Mouse (Mus musculus) hindbrain, postnatal 0 days (tissue): Measurements from ENCODE around the gene Mvb12b. TPM values are rescaled to one million over a fixed set of nuclear protein-coding genes. Genes with fewer than 3 reads are reported as not detected.
A peak's percentile ranks its signal among the peaks of the same experiment; 100 is the strongest.

Experiments used
- ATAC-seq: fragments of 200-750 bp; cut with Nextera tagmentation; 2 replicates; pipeline ENCODE4 v1.8.0; 2017; ENCODE audit warnings: mild to moderate bottlenecking, moderate TSS enrichment, moderate library complexity
- DNase-seq: peaks from one replicate; pipeline ENCODE4 v3.0.0-alpha.2; 2015; ENCODE audit warnings: low spot score
- H3K27ac ChIP-seq: fragments of 300-500 bp; sonication (generic); 2 replicates; pipeline ENCODE4 v1.5.1; 2014; ENCODE audit warnings: mild to moderate bottlenecking
- H3K27me3 ChIP-seq: fragments of 300-500 bp; sonication (generic); 2 replicates; pipeline ENCODE4 v1.6.1; 2014; ENCODE audit warnings: low read length, mixed read lengths; ENCODE audit not compliant: insufficient read depth
- H3K36me3 ChIP-seq: fragments of 300-500 bp; sonication (generic); 2 replicates; pipeline ENCODE4 v1.6.1; 2014; ENCODE audit warnings: low read length, mixed read lengths; ENCODE audit not compliant: insufficient read depth
- H3K4me1 ChIP-seq: fragments of 300-500 bp; sonication (generic); 2 replicates; pipeline ENCODE4 v1.6.1; 2014; ENCODE audit warnings: antibody characterized with exemption, low read length, mixed read lengths; ENCODE audit not compliant: insufficient read depth
- H3K4me2 ChIP-seq: fragments of 300-500 bp; sonication (generic); 2 replicates; pipeline ENCODE4 v1.6.1; 2014; ENCODE audit warnings: low read depth, mild to moderate bottlenecking, low read length, moderate library complexity, mixed read lengths
- H3K4me3 ChIP-seq: fragments of 300-500 bp; sonication (generic); 2 replicates; pipeline ENCODE4 v1.5.1; 2014; ENCODE audit warnings: low read length
- H3K9ac ChIP-seq: fragments of 300-500 bp; sonication (generic); replicated peaks from 2 replicates; pipeline ENCODE4 v1.6.1; 2014; ENCODE audit warnings: mild to moderate bottlenecking, low read length, moderate library complexity, mixed read lengths
- H3K9me3 ChIP-seq: fragments of 300-500 bp; sonication (generic); 2 replicates; pipeline ENCODE4 v1.6.1; 2016; ENCODE audit warnings: low read length, mixed read lengths
- CTCF ChIP-seq: IDR thresholded peaks from 2 replicates; pipeline ENCODE4 v1.5.1; 2016; ENCODE audit warnings: antibody characterized with exemption, control low read depth, low read depth
- WGBS: fragments of 180-500 bp; shearing (Covaris S2); extraction: QIAGEN DNeasy Blood & Tissue Kit; methylation state at CpG from one replicate; pipeline ENCODE4 v1.1.7; 2014; 5-methylcytosine and 5-hydroxymethylcytosine counted together
- polyA plus RNA-seq: library from polyadenylated mRNA; unstranded; fragments of >200 nt; fragmentation: Nextera tagmentation; extraction: Ambion mirVana; gene quantifications from 2 replicates; pipeline ENCODE4 v1.2.1, GENCODE M21; 2015
- total RNA-seq: library from RNA; depleted of rRNA; stranded (reverse); fragments of >200 nt; gene quantifications from 2 replicates; pipeline ENCODE4 v1.2.3, GENCODE M21; 2014

Gene Mvb12b
- total and polyA plus RNA-seq, 2 experiments from 2014 or later, result 64.1 to 134 TPM

DNA sequence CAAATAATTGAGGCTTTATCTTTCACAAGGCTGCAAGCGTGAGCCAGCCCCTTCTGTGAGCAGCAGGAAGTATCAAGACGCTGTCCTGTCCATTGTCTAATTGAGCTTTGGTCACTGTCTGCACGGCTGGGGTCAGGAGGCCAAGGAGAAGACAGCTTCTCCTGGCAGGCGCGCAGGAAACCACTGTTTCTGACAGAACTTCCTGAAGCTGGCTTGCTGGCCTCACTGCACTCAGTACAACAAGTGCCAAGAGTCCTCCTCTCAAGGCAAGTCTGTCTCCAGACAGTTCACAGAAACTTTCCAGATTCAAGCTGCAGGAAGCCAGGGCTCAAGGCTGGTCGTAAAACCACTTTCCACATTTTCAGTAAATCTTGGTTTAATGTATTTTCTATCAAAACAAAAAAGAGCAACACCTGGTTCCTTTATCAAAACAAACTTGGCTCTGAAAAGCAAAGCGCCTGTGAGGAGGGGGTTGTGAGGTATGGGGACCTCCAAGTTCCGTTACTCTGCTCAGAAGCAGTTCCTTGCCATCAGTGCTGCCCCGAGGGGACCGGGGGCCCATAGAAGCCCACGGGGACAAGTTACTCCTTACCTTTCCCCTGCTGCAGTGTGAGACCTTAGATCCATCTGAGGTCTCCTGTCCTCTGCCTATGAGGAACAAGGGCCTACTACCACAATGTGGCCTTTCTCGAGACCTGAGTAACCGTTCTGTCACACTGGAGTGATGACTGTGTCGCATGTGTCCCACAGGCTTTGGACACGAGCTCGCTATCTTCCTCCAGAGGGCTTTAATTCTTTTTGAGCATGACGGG, 17.2 kb downstream of the Mvb12b start:
- DNase-seq (peak; percentile 33), ATAC-seq (no peak)
- peaks cover 18% of the 10 kb centered on the region for H3K36me3 ChIP-seq
- no peak overlapping the region for H3K9ac ChIP-seq
- 59% methylated on average over 17 of the region's 17 CpGs for WGBS
- TF ChIP-seq CTCF, result no peak
- peaks cover 9% of the 10 kb centered on the region; the same call in 1 of the 2 replicates for H3K4me1 ChIP-seq
- H3K27me3 ChIP-seq, result no peaks in the 10 kb centered on the region
- no peak overlapping the region for H3K4me3 ChIP-seq
- peak overlapping the region; percentile 7; the same call in 1 of the 2 replicates for H3K27ac ChIP-seq
- no peak overlapping the region for H3K4me2 ChIP-seq
- H3K9me3 ChIP-seq, result no peaks in the 10 kb centered on the region

DNA sequence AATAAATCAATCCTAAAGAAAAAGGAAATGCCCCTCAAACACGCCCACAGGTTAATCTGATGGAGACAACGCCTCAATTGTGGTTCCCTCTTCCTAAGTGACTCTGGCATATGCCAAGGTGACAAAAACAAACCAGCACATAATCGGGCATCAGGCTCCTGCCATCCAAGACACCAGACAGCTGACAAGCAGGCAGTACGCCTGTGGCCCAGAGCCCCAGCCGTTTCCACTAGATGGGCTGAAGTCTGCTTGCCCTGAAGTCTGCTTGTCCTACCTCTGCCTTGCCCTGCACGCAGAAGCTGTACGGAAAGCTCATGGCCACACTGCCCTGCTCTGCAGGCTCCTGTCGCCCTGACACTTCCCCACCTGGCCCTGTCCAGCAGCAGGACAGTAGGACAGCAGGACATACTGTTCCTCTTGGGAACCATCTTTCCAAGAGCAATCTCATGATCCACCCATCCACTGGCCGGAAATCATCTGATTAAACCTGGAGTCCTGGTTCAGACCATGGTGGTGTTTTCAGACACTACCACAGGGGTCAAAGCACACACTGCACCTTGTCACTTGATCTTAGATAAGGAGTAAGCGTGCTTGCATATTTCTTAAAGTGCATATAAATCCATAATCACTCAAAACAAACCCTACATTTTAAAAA, 17.9 kb downstream of the Mvb12b start:
- Histone ChIP-seq H3K4me2 (no peak overlapping the region), H3K4me3 (no peak overlapping the region), H3K27ac (0 out of 2 replicates have a peak overlapping the region, but pooled peaks have one; percentile 7)

DNA sequence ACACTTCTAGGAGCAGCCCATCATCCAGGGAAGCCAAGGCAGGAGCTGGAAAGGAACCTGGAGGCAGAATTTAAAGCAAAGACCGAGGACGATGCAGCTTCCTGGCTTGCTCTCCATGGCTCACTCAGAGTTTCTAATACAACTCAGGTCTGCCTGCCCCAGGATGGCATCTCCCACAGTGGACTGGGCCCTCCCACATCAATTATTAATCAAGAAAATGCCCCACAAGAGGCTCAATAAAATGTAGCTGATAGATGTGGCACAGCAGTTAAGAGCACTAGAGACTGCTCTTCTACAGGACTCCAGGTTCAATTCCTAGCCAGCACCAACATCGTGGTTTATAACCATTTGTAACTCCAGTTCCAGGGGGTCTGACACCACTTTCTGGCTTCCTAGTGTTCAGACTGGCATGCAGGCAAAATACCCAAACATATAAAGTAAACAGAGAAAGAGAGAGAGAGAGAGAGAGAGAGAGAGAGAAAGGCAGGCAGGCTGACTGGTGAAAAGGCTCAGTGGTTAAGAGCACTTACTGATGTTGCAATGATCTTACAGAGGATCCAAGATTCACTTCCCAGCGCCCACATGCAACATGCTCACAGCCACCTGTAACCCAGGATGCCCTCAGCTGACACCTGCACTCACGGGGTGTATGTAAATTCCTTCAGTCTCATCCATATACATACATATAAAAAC, 18.6 kb downstream of the Mvb12b start:
- no peak overlapping the region for H3K4me3 ChIP-seq
- H3K27ac ChIP-seq, result no peak overlapping the region
- H3K4me1 ChIP-seq, result no peaks in the 10 kb centered on the region
- no peak overlapping the region for H3K4me2 ChIP-seq
- TF ChIP-seq CTCF, result no peak
- H3K27me3 ChIP-seq, result no peaks in the 10 kb centered on the region
- peaks cover 18% of the 10 kb centered on the region for H3K36me3 ChIP-seq
- H3K9ac ChIP-seq, result no peak overlapping the region
- H3K9me3 ChIP-seq, result no peaks in the 10 kb centered on the region
- ATAC-seq (no peak), DNase-seq (no peak)
- 79% methylated on average over 5 of the region's 5 CpGs for WGBS

More for the DNA sequence above, 17.9 kb downstream of the Mvb12b start:
- ATAC-seq, result no peak
- 67% methylated on average over 10 of the region's 10 CpGs for WGBS
- DNase-seq, result no peak
- TF ChIP-seq CTCF, result no peak
- peaks cover 18% of the 10 kb centered on the region for H3K36me3 ChIP-seq
- H3K27me3 ChIP-seq, result no peaks in the 10 kb centered on the region
- H3K4me1 ChIP-seq, result peaks cover 1% of the 10 kb centered on the region; the same call in 1 of the 2 replicates
- H3K9ac ChIP-seq, result no peak overlapping the region
- no peaks in the 10 kb centered on the region for H3K9me3 ChIP-seq

DNA sequence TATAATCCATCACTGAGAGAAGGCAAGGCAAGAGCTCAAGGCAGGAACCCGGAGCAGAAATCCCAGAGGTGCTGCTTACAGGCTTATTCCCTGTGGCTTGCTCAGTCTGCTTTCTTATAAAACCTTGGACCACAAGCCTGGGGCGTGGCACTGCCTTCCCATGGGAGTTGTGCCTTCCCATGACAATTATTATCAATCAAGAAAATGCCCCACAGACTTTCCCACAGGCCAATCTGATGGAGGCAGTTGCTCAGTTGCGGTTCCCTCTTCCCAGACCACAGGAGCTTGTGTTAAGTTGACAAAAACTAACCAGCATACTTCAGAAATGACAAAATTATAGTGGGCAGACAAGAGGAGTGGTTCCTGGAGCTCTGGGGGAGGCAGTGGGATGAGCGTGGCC, 19.4 kb downstream of the Mvb12b start:
- DNase-seq, result no peak
- Histone ChIP-seq H3K27ac (no peak overlapping the region), H3K4me2 (no peak overlapping the region), H3K4me1 (no peaks in the 10 kb centered on the region), H3K9ac (no peak overlapping the region), H3K4me3 (no peak overlapping the region), H3K9me3 (no peaks in the 10 kb centered on the region), H3K27me3 (no peaks in the 10 kb centered on the region), H3K36me3 (peaks cover 11% of the 10 kb centered on the region)
- 77% methylated on average over 4 of the region's 4 CpGs for WGBS
- TF ChIP-seq CTCF, result no peak
- ATAC-seq, result no peak

DNA sequence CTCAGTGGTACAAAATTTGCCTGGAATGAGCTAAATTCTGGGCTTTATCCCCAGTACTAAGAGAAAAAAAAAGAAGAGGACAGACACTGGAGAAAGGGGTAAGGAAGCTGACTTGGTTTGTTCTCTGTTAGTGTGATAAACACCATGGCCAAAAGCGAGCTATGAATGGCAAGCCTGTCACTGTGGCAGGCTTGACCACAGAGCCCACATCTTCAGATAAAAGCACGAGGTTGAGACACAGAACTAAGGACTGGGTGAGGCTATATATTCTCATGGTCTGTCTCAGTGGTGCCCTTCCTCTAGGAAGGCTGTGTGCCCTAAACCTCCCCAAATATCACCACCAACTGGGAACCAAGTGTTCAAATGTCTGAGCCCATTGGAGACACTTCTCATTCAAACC, 31.0 kb downstream of the Mvb12b start:
- TF ChIP-seq CTCF, result no peak
- no peak for DNase-seq
- 69% methylated on average over 2 of the region's 2 CpGs for WGBS

More for the DNA sequence above, 31.0 kb downstream of the Mvb12b start:
- H3K4me3 ChIP-seq, result no peak overlapping the region
- H3K9ac ChIP-seq, result no peak overlapping the region
- no peak overlapping the region for H3K27ac ChIP-seq
- ATAC-seq, result no peak
- no peak overlapping the region for H3K4me2 ChIP-seq
- no peaks in the 10 kb centered on the region for H3K27me3 ChIP-seq
- H3K4me1 ChIP-seq, result peaks cover 7% of the 10 kb centered on the region; the same call in 1 of the 2 replicates
- H3K36me3 ChIP-seq, result peaks cover 5% of the 10 kb centered on the region; the same call in 1 of the 2 replicates
- no peaks in the 10 kb centered on the region for H3K9me3 ChIP-seq
